Mouse (Mus musculus): Measurements from ENCODE around the gene Mtus2. TPM values are rescaled to one million over a fixed set of nuclear protein-coding genes. Genes with fewer than 3 reads are reported as not detected.

Mtus2 gene
- total RNA-seq, 2 experiments from 2014 or later, result 2.5 to 2.7 TPM

Other genes starting within 250 kb of the Mtus2 start
- gene Flt1, start 231.3 kb upstream of the Mtus2 start, total RNA-seq (2021), result 10 to 100 TPM; 63.0 to 74.4 TPM
- 100 to 1,000 TPM; 159 to 222 TPM for gene Pomp, start 96.9 kb upstream of the Mtus2 start, total RNA-seq (2021)
- 10 to 100 TPM; 10.3 to 13.0 TPM for gene Slc46a3, start 62.5 kb upstream of the Mtus2 start, total RNA-seq (2021)

Measured in adrenal gland, adult 18-20 months (tissue).